Mouse (Mus musculus) heart, embryonic 12.5 days (tissue): Measurements from ENCODE around the gene Atp2a2. TPM values are rescaled to one million over a fixed set of nuclear protein-coding genes. Genes with fewer than 3 reads are reported as not detected.

Experiments
- ATAC-seq: fragments of 200-750 bp; cut with Nextera tagmentation; 2 replicates; pipeline ENCODE4 v1.8.0; 2017; ENCODE audit warnings: moderate TSS enrichment, moderate library complexity; ENCODE audit not compliant: insufficient number of reproducible peaks, low FRiP score
- H3K27ac ChIP-seq: fragments of 300-500 bp; sonication (generic); 2 replicates; pipeline ENCODE4 v1.5.1; 2016; ENCODE audit warnings: mild to moderate bottlenecking, moderate library complexity; ENCODE audit not compliant: poor library complexity, severe bottlenecking
- H3K27me3 ChIP-seq: fragments of 300-500 bp; sonication (generic); replicated peaks from 2 replicates; pipeline ENCODE4 v1.6.1; 2016; ENCODE audit warnings: mild to moderate bottlenecking, moderate library complexity
- H3K36me3 ChIP-seq: fragments of 300-500 bp; sonication (generic); 2 replicates; pipeline ENCODE4 v1.6.1; 2016; ENCODE audit warnings: mild to moderate bottlenecking, moderate library complexity
- H3K4me1 ChIP-seq: fragments of 300-500 bp; sonication (generic); replicated peaks from 2 replicates; pipeline ENCODE4 v1.6.1; 2016; ENCODE audit warnings: mild to moderate bottlenecking
- H3K4me2 ChIP-seq: fragments of 300-500 bp; sonication (generic); 2 replicates; pipeline ENCODE4 v1.6.1; 2016; ENCODE audit warnings: mild to moderate bottlenecking, moderate library complexity
- H3K4me3 ChIP-seq: fragments of 300-500 bp; sonication (generic); 2 replicates; pipeline ENCODE4 v1.5.1; 2016; ENCODE audit warnings: mild to moderate bottlenecking
- H3K9ac ChIP-seq: fragments of 300-500 bp; sonication (generic); 2 replicates; pipeline ENCODE4 v1.6.1; 2016; ENCODE audit warnings: mild to moderate bottlenecking, moderate library complexity
- H3K9me3 ChIP-seq: fragments of 300-500 bp; sonication (generic); replicated peaks from 2 replicates; pipeline ENCODE4 v1.6.1; 2016; ENCODE audit warnings: mild to moderate bottlenecking, moderate library complexity
- WGBS: fragments of 180-500 bp; shearing (Covaris S2); methylation state at CpG from one replicate; pipeline ENCODE4 v1.1.7; 2016; 5-methylcytosine and 5-hydroxymethylcytosine counted together
- polyA plus RNA-seq: library from polyadenylated mRNA; unstranded; fragments of >200 nt; fragmentation: Nextera tagmentation; extraction: Ambion mirVana; gene quantifications from 2 replicates; pipeline ENCODE4 v1.2.1, GENCODE M21; 2016

Gene Atp2a2
- polyA plus RNA-seq, 1 experiment from 2014 or later = 424 TPM

DNA sequence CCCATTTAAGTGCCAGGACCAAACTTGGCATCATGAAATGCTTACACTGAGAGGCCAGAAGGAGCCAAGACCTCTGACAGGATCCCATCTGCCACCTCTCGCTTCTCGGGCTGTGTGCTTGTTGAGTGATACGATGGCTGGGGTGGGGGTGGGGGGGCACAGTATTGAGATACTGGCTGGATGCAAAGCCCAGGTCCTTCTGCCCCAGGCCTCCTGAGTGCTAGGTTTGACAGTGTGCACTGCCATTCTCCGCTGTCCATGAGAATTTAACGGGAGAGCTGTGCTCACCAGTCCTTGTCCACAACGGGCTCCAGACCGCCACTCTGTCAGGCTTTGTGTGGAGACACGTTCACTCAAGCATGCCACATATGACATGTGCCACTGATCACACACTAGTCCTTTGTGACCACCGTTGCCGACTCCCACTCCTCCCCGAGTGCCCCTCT lies 6.9 kb upstream of the Atp2a2 start:
- Histone ChIP-seq H3K4me2 (no peak overlapping the region), H3K4me1 (peaks cover 44% of the 10 kb centered on the region), H3K9ac (no peak overlapping the region), H3K4me3 (no peak overlapping the region), H3K36me3 (no peaks in the 10 kb centered on the region), H3K27ac (peak overlapping the region; percentile 33; the same call in 1 of the 2 replicates), H3K9me3 (peaks cover 4% of the 10 kb centered on the region), H3K27me3 (no peaks in the 10 kb centered on the region)
- no peak for ATAC-seq
- 77% methylated on average over 11 of the region's 11 CpGs for WGBS

DNA sequence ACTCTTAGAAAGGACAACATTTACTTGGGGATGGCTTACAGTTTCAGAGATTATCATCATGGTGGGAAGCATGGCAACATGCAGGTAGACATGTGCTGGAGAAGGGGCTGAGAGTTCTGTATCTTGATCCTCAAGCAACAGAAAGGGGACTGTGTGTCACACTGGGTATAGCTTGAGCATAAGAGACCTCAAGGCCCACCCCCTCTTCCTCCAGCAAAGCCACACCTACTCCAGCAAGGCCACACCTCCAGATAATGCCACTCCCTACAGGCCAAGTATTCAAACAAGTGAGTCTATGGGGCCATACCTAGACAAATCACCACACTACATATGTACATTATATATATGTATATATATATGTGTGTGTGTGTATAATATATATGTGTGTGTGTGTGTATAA lies 5.4 kb upstream of the Atp2a2 start:
- Histone ChIP-seq H3K9me3 (peaks cover 4% of the 10 kb centered on the region), H3K4me1 (peaks cover 48% of the 10 kb centered on the region)

DNA sequence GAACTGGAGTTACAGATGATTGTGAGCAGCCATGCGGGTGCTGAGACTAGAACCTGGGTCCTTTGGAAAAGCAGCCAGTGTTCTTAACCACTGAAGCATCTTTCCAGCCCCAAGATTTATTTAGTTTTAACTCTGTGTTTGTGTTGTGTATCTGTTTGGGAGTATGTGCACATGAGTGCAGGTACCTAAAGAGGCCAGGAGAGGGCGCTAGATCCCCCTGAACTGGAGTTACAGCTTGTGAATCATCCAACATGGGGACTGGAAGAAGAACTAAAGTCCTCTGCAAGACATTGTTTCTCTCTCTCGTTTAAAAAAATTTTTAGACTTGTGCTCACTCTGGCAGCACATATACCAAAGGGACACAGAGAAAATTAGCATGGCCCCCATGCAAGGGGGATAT lies 4.4 kb upstream of the Atp2a2 start:
- Histone ChIP-seq H3K9me3 (peaks cover 4% of the 10 kb centered on the region), H3K4me1 (peaks cover 40% of the 10 kb centered on the region), H3K4me3 (no peak overlapping the region), H3K27me3 (no peaks in the 10 kb centered on the region), H3K9ac (no peak overlapping the region), H3K27ac (no peak overlapping the region), H3K4me2 (no peak overlapping the region), H3K36me3 (no peaks in the 10 kb centered on the region)
- no peak for ATAC-seq
- WGBS = 79% methylated on average over 3 of the region's 3 CpGs

More for the DNA sequence above, 5.4 kb upstream of the Atp2a2 start:
- Histone ChIP-seq H3K4me3 (no peak overlapping the region), H3K27ac (no peak overlapping the region), H3K27me3 (no peaks in the 10 kb centered on the region), H3K9ac (no peak overlapping the region), H3K4me2 (no peak overlapping the region), H3K36me3 (no peaks in the 10 kb centered on the region)
- no peak for ATAC-seq

DNA sequence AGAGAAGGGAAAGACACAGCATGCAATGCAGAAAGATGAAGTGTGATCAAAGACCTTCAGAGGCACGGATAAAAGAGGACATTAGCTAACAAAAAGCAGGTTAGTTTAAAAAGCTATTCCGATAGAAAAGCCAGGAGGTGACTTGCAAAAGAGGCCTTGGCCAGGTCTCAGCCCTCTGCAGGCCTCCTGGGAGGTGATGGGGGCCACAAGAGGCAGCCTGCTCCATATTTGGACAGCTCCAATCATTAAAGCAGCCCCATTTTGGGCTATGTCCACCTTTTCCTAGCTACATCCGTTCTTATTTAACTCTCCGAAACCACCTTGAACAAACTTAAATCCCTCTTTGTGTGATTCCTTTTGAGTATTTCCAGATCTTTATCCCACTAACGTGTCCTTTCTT lies 3.5 kb upstream of the Atp2a2 start:
- peaks cover 31% of the 10 kb centered on the region for H3K4me1 ChIP-seq
- H3K27ac ChIP-seq = no peak overlapping the region
- no peaks in the 10 kb centered on the region for H3K36me3 ChIP-seq
- no peak overlapping the region for H3K4me3 ChIP-seq
- WGBS = 86% methylated on average over 5 of the region's 5 CpGs
- H3K4me2 ChIP-seq = no peak overlapping the region
- H3K9ac ChIP-seq = no peak overlapping the region
- ATAC-seq = no peak
- peaks cover 4% of the 10 kb centered on the region for H3K9me3 ChIP-seq
- no peaks in the 10 kb centered on the region for H3K27me3 ChIP-seq

DNA sequence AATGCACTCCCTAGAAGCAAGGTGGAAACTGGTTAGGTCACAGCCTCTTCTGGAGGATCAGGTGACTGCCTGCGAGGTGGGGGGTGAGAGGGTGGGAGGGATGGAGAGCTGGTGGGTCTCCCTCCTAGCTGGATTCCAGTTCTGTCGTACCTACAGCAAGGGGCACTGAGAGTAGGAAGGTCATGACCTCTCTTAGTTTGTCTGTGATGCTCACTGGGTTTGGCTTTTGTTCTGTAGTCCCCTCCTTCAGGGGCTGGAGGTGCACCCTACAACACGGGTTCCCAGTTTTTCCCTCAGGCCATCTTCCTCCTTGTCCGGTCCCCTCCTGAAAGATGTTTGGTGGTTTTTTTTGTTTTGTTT lies 1.7 kb upstream of the Atp2a2 start:
- H3K27ac ChIP-seq = peak overlapping the region; percentile 54; the same call in 1 of the 2 replicates

DNA sequence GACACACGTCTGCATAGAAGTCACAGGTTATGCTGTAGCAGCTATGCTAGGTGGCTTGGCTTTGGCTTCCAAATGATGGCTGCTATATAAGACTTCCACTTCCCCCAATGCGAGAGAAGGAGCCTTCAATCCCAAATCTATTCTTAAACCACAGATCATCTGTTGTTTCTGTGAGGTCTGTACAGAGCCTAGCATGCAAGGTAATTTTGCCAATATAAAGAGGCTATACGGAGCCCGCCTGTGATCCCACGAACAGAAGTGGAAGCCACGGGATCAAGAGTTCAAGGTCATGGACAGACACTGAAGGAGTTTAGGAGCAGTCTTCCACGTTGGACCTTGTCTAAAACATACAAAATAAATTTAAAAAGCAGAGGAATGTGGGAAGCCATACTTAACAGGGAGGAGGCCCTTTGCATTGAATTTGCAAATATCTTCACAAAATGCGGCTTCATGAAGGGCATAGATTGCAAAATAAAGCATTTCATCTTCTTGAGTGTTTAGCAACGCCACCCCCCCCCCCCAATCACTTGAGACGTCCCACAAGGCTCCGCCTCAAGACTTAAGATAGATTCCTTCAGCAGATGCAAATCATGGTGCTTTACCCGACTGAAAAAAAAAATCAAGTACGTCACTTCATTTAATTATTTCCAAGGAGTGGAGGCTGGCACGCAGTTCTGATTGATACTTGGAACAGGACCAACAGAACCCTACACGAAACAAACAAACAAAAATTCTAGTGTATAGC lies 1.2 kb upstream of the Atp2a2 start:
- H3K9ac ChIP-seq = peak overlapping the region; percentile 99
- H3K4me1 ChIP-seq = peaks cover 19% of the 10 kb centered on the region
- ATAC-seq = no peak
- no peaks in the 10 kb centered on the region for H3K27me3 ChIP-seq
- H3K36me3 ChIP-seq = peaks cover 4% of the 10 kb centered on the region
- H3K9me3 ChIP-seq = peaks cover 4% of the 10 kb centered on the region
- WGBS = 39% methylated on average over 15 of the region's 15 CpGs
- peak overlapping the region; percentile 87 for H3K4me2 ChIP-seq
- H3K4me3 ChIP-seq = peak overlapping the region; percentile 96
- H3K27ac ChIP-seq = peak overlapping the region; percentile 99

More for the DNA sequence above, 1.7 kb upstream of the Atp2a2 start:
- H3K9me3 ChIP-seq = peaks cover 4% of the 10 kb centered on the region
- WGBS = 48% methylated on average over 4 of the region's 4 CpGs
- no peak for ATAC-seq
- H3K9ac ChIP-seq = peak overlapping the region; percentile 36; the same call in 1 of the 2 replicates
- no peaks in the 10 kb centered on the region for H3K27me3 ChIP-seq
- no peak overlapping the region for H3K4me3 ChIP-seq
- peak overlapping the region; percentile 87; the same call in 1 of the 2 replicates for H3K4me2 ChIP-seq
- H3K4me1 ChIP-seq = peaks cover 17% of the 10 kb centered on the region
- no peaks in the 10 kb centered on the region for H3K36me3 ChIP-seq

DNA sequence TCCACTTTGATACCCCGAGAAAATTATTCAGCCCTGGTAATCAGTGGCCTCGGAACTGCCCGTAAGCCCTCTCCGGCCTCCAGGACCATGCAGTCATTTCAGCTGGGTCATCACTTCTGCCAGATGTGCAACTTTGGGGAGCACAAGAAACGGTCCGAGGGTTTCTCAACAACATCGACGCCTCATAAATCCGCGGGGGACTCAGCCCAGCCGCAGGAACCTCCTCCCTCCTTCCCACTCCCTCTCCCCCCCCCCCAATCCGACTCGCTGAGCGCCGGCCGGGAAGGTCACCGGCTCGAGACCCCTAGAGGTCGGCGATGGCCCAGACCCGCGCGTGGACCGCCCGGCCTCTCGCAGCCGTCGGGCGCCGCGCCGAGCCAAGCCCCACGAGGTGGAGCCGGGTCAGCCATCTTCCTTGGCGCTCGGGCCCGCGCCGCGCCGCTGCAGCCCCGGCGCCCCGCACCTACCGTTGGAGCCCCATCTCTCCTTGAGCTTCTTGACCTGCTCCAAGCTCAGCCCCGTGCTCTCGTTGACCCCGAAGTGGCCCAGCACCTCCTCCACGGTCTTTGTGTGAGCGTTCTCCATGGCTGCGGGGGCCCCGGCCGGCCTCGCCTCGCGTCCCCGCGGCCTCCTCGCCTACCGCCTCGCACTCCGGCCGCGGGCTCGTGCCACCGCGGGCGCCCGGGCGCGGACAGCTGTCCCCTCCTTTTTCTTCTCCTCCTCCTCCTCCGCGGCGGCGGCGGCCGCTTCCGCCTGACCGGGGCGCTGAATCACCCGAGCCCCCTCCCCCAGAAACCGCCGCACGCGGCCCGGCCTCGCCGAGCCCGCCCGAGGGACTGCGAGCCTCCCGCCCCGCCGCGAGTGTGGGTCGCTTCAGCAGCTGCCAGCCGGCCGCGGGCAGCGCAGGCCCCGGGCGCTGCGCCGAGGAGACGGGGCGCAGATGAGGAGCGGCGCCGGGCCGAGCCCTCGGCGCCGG lies 636 bp downstream of the Atp2a2 start:
- peak overlapping the region; percentile 99 for H3K27ac ChIP-seq
- peak overlapping the region; percentile 87 for H3K4me2 ChIP-seq
- peak; percentile 64 for ATAC-seq
- H3K4me1 ChIP-seq = peaks cover 30% of the 10 kb centered on the region
- under 1% methylated on average over 109 of the region's 113 CpGs for WGBS
- peak overlapping the region; percentile 99 for H3K9ac ChIP-seq
- H3K4me3 ChIP-seq = peak overlapping the region; percentile 96
- H3K27me3 ChIP-seq = no peaks in the 10 kb centered on the region
- H3K36me3 ChIP-seq = peaks cover 16% of the 10 kb centered on the region
- H3K9me3 ChIP-seq = peaks cover under 1% of the 10 kb centered on the region

DNA sequence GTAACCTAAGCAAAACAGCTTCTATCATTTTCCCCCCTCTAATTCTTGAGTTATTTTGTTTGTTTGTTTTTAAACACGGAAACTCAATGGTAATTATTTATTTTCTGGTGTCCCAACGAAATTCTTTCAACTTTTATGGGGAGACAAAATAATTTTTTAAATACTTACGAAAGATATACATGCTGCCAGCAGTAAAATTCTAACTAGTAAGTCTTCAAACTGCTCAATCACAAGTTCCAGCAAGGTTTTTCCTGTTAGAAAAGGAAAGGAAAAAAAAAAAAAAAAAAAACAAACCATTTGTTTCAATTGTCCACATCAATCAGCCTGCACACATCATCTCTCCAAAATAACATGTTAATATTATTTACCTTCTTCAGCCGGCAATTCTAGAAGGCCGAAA lies 1.5 kb downstream of the Atp2a2 start:
- peak overlapping the region; percentile 99 for H3K9ac ChIP-seq
- 19% methylated on average over 5 of the region's 5 CpGs for WGBS
- H3K27ac ChIP-seq = peak overlapping the region; percentile 99
- H3K36me3 ChIP-seq = peaks cover 24% of the 10 kb centered on the region
- peak overlapping the region; percentile 96 for H3K4me3 ChIP-seq
- ATAC-seq = no peak
- H3K9me3 ChIP-seq = no peaks in the 10 kb centered on the region
- H3K4me2 ChIP-seq = peak overlapping the region; percentile 87
- no peaks in the 10 kb centered on the region for H3K27me3 ChIP-seq
- H3K4me1 ChIP-seq = peaks cover 36% of the 10 kb centered on the region

DNA sequence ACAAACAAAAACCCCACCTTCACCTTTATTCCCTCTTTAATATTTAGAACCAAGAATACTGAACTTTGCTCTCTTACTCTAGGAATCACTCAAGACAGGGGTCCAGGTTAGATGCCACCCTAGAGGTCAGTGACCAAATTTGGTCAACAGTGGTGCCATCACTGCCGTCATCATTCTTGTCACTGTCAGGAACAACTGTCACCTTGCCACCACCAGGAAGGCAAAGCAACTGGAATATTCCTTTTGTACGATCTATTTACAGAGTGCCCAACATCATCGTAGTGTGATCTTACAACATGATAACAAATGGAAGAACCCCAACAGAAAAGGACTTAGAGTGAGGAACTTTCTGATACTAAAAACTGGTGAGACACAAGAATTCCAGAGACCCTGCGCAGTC lies 1.9 kb downstream of the Atp2a2 start:
- peak overlapping the region; percentile 60 for H3K4me3 ChIP-seq
- H3K27me3 ChIP-seq = no peaks in the 10 kb centered on the region
- H3K9ac ChIP-seq = peak overlapping the region; percentile 82
- WGBS = 19% methylated on average over 4 of the region's 4 CpGs
- H3K4me2 ChIP-seq = peak overlapping the region; percentile 67
- no peak for ATAC-seq
- H3K36me3 ChIP-seq = peaks cover 27% of the 10 kb centered on the region
- H3K9me3 ChIP-seq = no peaks in the 10 kb centered on the region
- H3K27ac ChIP-seq = peak overlapping the region; percentile 52
- peaks cover 37% of the 10 kb centered on the region for H3K4me1 ChIP-seq

DNA sequence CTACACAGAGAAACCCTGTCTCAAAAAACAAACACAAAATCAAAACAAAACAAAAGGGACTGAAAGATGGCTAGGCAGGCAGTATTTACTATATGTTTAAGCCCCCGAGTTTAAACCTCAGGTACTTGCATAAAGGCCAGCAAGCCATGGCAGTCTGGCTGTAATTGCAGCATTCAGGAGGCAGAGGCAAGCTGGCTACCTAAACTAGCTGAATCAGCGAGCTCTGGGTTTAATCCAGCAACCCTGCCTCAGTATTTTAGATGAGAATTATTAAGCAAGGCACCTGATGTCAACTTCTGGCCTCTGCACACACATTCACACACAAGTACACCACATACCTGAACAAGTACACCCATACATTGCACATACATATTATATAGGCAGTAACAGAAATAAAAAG lies 4.0 kb downstream of the Atp2a2 start:
- Histone ChIP-seq H3K4me1 (peaks cover 39% of the 10 kb centered on the region), H3K9ac (peak overlapping the region; percentile 75), H3K27ac (peak overlapping the region; percentile 43), H3K36me3 (peaks cover 47% of the 10 kb centered on the region), H3K27me3 (no peaks in the 10 kb centered on the region), H3K4me3 (peak overlapping the region; percentile 47), H3K4me2 (peak overlapping the region; percentile 64), H3K9me3 (no peaks in the 10 kb centered on the region)
- ATAC-seq = no peak
- WGBS = 44% methylated on average over 2 of the region's 2 CpGs

DNA sequence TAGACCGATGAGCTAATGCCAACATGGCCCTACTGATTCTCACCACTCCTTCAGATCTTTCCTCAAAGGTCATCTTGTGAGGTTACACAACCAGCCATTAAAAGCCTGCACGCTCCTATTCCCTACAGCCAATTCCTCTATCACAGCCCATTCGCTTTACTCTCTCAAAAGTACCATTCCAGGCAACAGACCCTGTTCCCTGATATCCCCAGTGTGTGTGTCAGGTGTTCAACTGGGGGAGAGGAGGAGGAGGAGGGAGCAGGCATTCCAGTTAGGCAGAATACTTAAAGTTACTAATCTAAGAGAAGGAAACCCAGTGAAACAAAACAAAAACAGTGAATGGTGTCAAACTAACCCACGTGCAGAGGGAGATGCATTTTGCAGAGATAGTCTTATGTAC lies 5.0 kb downstream of the Atp2a2 start:
- Histone ChIP-seq H3K4me2 (peak overlapping the region; percentile 63), H3K36me3 (peaks cover 56% of the 10 kb centered on the region), H3K4me1 (peaks cover 36% of the 10 kb centered on the region), H3K9me3 (no peaks in the 10 kb centered on the region), H3K27me3 (no peaks in the 10 kb centered on the region), H3K27ac (peak overlapping the region; percentile 23; the same call in 1 of the 2 replicates), H3K9ac (peak overlapping the region; percentile 70), H3K4me3 (peak overlapping the region; percentile 40)
- no peak for ATAC-seq
- WGBS = 64% methylated on average over 4 of the region's 4 CpGs
